Mouse (Mus musculus) activated CD4-positive, CD25-positive, alpha-beta regulatory T cell, adult 9 weeks (primary cell): ENCODE measurements around the gene Zcchc17. TPM values are rescaled to one million over a fixed set of nuclear protein-coding genes. Genes with fewer than 3 reads are reported as not detected.

Experiments used
- polyA plus RNA-seq: library from polyadenylated mRNA; unstranded; fragments of 100-300 nt; shearing (Covaris generic); gene quantifications from one replicate; pipeline ENCODE4 v1.2.1, GENCODE M21; 2017

The Zcchc17 gene
- polyA plus RNA-seq: 80.3 TPM

DNA sequence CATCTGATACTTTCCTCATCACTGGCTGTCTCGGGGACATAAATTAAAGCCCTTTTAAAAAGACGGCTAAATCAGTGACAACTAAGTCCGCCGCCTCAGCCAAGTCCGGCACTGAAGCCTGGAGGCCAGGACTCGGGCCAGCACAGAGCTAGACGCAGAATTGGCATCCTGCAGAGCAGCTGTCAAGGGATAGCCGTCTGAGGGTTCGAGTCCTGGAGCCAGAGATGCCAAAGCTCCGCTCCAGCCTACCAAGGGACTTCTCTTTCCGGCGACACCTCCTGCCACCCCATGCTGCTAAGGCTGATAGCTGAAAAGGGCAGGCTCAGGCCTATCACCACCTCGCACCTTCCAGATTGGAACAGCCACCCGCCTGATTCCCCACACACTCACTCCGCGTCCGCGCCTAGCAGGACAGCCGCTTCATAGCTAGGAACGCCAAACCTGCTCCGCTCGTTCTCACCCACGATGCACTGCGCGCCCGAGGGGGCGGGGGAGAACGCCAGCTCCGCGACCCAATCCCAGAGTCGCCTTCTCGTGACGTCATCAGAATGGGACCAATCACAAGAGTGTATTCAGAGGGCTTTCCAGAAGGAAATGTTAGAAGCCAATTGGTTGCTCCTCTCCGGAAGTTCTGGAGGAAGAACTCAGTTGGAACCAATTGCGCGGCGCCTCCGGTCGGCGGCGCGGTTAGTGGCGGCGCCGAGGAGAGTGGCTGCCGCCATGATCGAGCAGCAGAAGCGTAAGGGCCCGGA lies at the start of gene Zcchc17, which contains the start of gene Snrnp40:
Gene Zcchc17 (minus strand): TSS at position 458 of the 752 bp plus-strand sequence.
Gene Snrnp40 (plus strand): TSS at position 647 of the 752 bp plus-strand sequence.

DNA sequence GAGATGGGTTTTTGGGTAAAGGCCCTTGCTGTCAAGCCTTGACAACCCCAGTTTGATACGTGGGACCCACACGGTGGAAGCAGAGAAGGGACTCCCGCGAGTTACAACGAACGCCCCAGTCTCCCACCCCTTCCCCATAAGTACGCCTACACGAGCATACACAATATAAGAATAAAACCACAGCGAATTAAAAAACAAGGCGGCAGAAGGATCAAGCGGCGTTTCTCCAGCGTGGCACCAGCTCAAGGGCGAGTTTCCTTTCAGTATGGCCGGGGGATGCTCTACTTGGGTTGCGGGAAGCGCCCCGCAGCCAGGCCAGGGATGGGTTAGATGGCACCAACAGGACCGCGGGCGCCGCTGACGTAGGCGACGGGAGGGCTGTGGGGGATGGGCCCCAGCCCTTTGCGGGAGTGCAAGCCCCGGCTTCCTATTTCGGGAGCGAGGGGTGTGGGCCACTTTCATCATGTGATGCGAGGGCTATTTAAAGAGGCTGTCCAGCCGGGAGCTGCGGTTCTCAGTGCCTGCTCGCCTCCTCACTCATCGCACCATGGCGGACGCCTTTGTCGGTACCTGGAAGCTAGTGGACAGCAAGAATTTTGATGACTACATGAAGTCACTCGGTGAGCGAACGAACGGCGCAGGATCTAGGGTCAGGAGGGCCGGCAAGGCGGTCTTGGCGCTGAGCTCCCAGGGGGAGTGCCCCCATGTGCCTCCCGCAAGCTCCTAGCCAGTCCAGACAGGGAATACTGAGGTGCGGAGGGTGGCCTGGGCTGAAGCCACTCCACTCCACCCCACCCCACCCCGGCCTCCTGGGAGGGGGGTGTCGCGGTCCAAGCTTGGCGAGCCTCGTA lies 51.3 kb downstream of the Zcchc17 start, which contains the start of the genes Fabp3 and Gm10570:
Gene Fabp3 (plus strand): TSS at position 365 of the 851 bp plus-strand sequence.
Gene Gm10570 (minus strand): TSS at position 444 of the 851 bp plus-strand sequence.

DNA sequence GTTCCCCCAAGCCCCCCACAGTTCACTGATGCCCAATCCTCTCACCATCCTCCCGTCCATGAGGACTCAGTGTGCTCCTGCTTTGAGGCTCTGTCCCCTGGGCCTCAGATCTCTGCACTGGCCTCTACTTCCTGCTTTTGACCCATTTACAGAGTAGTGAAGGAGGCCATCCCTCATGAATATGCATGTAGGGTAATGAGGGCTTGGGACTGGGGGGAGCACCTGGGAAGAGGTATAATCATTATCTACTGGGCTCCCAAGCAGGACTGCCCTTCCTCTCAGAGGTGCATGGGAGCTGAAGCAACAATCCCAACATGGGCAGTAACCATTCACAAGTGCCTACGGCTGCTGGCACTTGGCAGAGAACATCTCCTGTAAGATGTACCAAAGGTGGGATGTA lies 80.6 kb downstream of the Zcchc17 start, which contains the start of gene Serinc2:
Gene Serinc2 (minus strand): TSS at position 101 of the 400 bp plus-strand sequence.

Other genes starting within 250 kb of the Zcchc17 start
- gene Hcrtr1, start 220.6 kb downstream of the Zcchc17 start, polyA plus RNA-seq: not detected
- gene Tinagl1, start 184.8 kb downstream of the Zcchc17 start, polyA plus RNA-seq: 0.51 TPM
- not detected for gene Gm853, start 137.5 kb downstream of the Zcchc17 start, polyA plus RNA-seq
- 0.57 TPM for gene Serinc2, start 80.7 kb downstream of the Zcchc17 start, polyA plus RNA-seq
- gene Fabp3, start 51.3 kb downstream of the Zcchc17 start, polyA plus RNA-seq: 0.34 TPM
- not detected for gene Gm10570, start 51.3 kb downstream of the Zcchc17 start, polyA plus RNA-seq
- 122 TPM for gene Snrnp40, start 189 bp upstream of the Zcchc17 start, polyA plus RNA-seq
- not detected for gene Nkain1, start 214.2 kb upstream of the Zcchc17 start, polyA plus RNA-seq